Mouse (Mus musculus): Measurements from ENCODE around the gene Ints1. TPM values are rescaled to one million over a fixed set of nuclear protein-coding genes. Genes with fewer than 3 reads are reported as not detected.
A peak's percentile ranks its signal among the peaks of the same experiment; 100 is the strongest.

Ints1 gene
- polyA plus RNA-seq, 1 experiment from 2014 or later, result 22.2 TPM

- no peak overlapping the region for H3K9ac ChIP-seq
- 90% methylated on average over 9 of the region's 9 CpGs for WGBS
- ATAC-seq, result no peak
- H3K4me1 ChIP-seq (replicated peaks), result peaks cover 54% of the 10 kb centered on the region
- no peaks in the 10 kb centered on the region for H3K9me3 ChIP-seq
- no peak overlapping the region for H3K4me2 ChIP-seq (replicated peaks)
- peaks cover 14% of the 10 kb centered on the region for H3K36me3 ChIP-seq
- no peaks in the 10 kb centered on the region for H3K27me3 ChIP-seq (replicated peaks)
- no peak overlapping the region for H3K27ac ChIP-seq
- H3K4me3 ChIP-seq (replicated peaks), result no peak overlapping the region
These were observed 23.6 kb upstream of the Ints1 start for GRCm38 (mm10) chr5:139799041-139799440.

GRCm38 (mm10) chr5:139798168-139798900 is 22.9 kb upstream of the Ints1 start:
- H3K36me3 ChIP-seq, result peaks cover 14% of the 10 kb centered on the region
- peak overlapping the region; percentile 5; the same call in 1 of the 2 replicates for H3K9ac ChIP-seq
- ATAC-seq, result no peak
- H3K4me1 ChIP-seq (replicated peaks), result peaks cover 54% of the 10 kb centered on the region
- no peak overlapping the region for H3K27ac ChIP-seq
- no peak overlapping the region for H3K4me3 ChIP-seq (replicated peaks)
- 45% methylated on average over 12 of the region's 12 CpGs for WGBS
- peak overlapping the region; percentile 55; the same call in 1 of the 2 replicates for H3K4me2 ChIP-seq (replicated peaks)
- no peaks in the 10 kb centered on the region for H3K9me3 ChIP-seq
- no peaks in the 10 kb centered on the region for H3K27me3 ChIP-seq (replicated peaks)

GRCm38 (mm10) chr5:139797473-139798167 is 22.1 kb upstream of the Ints1 start:
- peak overlapping the region; percentile 55 for H3K4me2 ChIP-seq (replicated peaks)
- H3K27ac ChIP-seq, result peak overlapping the region; percentile 83
- H3K4me1 ChIP-seq (replicated peaks), result peaks cover 55% of the 10 kb centered on the region
- ATAC-seq, result 0 out of 2 replicates have a peak, but pooled peaks have one; percentile 5
- 33% methylated on average over 11 of the region's 11 CpGs for WGBS
- peak overlapping the region; percentile 23; the same call in 1 of the 2 replicates for H3K9ac ChIP-seq
- peak overlapping the region; percentile 20; the same call in 1 of the 2 replicates for H3K4me3 ChIP-seq (replicated peaks)
- no peaks in the 10 kb centered on the region for H3K9me3 ChIP-seq
- H3K36me3 ChIP-seq, result peaks cover 14% of the 10 kb centered on the region
- H3K27me3 ChIP-seq (replicated peaks), result no peaks in the 10 kb centered on the region

DNA sequence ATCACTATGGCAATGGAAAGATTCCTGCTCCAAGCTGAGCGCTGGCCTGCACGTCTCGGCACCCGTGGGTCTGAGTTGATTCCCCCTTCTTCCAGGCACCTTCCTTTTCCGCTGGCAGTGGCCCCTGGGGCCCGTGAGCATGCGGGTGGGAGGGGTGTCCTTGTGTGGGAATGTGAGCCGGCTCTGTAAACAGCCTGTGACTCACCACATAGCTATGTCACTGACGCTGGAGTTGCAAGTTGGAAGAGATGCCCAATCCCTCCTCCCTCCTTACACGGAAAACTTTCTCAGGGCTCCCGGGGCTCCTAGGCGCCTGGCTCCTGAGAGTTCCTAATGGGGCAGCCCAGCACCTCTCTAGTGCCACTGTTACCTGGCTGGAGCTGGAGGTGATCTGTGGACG is 21.4 kb upstream of the Ints1 start:
- H3K27ac ChIP-seq, result peak overlapping the region; percentile 83
- WGBS, result 7% methylated on average over 13 of the region's 13 CpGs
- H3K4me3 ChIP-seq (replicated peaks), result peak overlapping the region; percentile 20
- peak overlapping the region; percentile 34 for H3K9ac ChIP-seq
- H3K9me3 ChIP-seq, result no peaks in the 10 kb centered on the region
- ATAC-seq, result peak; percentile 67
- H3K4me2 ChIP-seq (replicated peaks), result peak overlapping the region; percentile 55
- H3K36me3 ChIP-seq, result peaks cover 14% of the 10 kb centered on the region
- peaks cover 62% of the 10 kb centered on the region for H3K4me1 ChIP-seq (replicated peaks)
- no peaks in the 10 kb centered on the region for H3K27me3 ChIP-seq (replicated peaks)

DNA sequence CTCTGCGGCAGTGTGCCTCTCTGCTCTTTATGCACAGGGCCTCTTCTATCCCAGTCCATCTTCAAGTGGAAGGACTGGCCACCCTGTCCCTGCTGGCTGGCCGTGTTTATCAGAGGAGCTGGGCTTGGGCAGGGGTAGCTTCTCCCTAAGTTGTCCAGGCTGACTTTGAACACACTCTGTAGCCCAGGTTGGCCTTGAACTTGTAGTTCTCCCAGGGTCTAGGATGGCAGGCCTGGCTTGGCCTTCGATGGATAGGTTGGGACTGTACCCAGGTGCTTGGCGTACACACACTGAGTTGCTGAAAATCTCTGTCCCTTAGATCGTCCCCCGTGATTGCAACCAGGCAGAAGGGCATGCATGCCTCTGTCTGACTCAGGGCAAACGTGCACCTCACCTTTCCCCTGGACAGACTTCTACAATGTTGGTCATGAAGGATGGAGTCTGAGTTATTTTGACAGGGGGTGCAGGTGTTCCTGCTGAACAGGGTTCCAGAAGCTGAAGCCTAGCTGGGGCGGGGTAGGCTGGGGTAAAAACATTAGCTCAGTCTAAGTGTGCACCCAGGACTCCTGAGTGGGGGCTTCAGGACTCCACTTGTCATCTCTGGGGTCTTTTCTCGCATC is 20.6 kb upstream of the Ints1 start:
- Histone ChIP-seq H3K4me3 (replicated peaks) (no peak overlapping the region), H3K9me3 (no peaks in the 10 kb centered on the region), H3K9ac (no peak overlapping the region), H3K27ac (peak overlapping the region; percentile 64; the same call in 1 of the 2 replicates), H3K27me3 (replicated peaks) (no peaks in the 10 kb centered on the region), H3K36me3 (peaks cover 14% of the 10 kb centered on the region), H3K4me1 (replicated peaks) (peaks cover 63% of the 10 kb centered on the region), H3K4me2 (replicated peaks) (peak overlapping the region; percentile 55; the same call in 1 of the 2 replicates)
- ATAC-seq, result no peak
- 74% methylated on average over 9 of the region's 9 CpGs for WGBS

- Histone ChIP-seq H3K27me3 (replicated peaks) (no peaks in the 10 kb centered on the region), H3K27ac (no peak overlapping the region), H3K4me1 (replicated peaks) (peaks cover 67% of the 10 kb centered on the region), H3K4me2 (replicated peaks) (no peak overlapping the region), H3K36me3 (peaks cover 4% of the 10 kb centered on the region; the same call in 1 of the 2 replicates), H3K9me3 (no peaks in the 10 kb centered on the region), H3K9ac (no peak overlapping the region), H3K4me3 (replicated peaks) (no peak overlapping the region)
- WGBS, result 62% methylated on average over 10 of the region's 10 CpGs
- no peak for ATAC-seq
These were observed 19.5 kb upstream of the Ints1 start for GRCm38 (mm10) chr5:139794938-139795337.

DNA sequence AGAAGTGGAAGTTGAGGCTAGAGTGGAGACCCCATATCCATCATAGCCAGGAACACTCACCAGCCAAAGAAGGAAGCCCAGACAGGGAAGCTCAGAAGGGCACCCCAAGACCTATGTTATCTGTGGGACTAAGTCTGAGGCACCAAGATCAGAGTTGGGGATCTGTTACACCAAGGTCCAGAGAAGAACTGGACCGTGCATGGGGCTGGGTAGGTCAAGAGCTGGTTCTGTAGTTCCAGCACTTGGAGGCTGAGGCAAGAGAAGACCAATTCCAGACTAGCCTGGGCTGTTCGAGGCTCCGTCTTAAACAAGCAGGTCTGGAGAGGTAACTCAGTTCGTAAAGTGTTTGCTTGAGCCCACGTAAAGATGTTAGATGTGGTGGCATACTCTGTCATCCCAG is 18.7 kb upstream of the Ints1 start:
- 74% methylated on average over 5 of the region's 5 CpGs for WGBS
- Histone ChIP-seq H3K36me3 (no peaks in the 10 kb centered on the region), H3K27ac (peak overlapping the region; percentile 88; the same call in 1 of the 2 replicates), H3K4me1 (replicated peaks) (peaks cover 67% of the 10 kb centered on the region), H3K9me3 (no peaks in the 10 kb centered on the region), H3K4me3 (replicated peaks) (peak overlapping the region; percentile 78), H3K27me3 (replicated peaks) (no peaks in the 10 kb centered on the region), H3K9ac (no peak overlapping the region), H3K4me2 (replicated peaks) (peak overlapping the region; percentile 97)
- ATAC-seq, result no peak

DNA sequence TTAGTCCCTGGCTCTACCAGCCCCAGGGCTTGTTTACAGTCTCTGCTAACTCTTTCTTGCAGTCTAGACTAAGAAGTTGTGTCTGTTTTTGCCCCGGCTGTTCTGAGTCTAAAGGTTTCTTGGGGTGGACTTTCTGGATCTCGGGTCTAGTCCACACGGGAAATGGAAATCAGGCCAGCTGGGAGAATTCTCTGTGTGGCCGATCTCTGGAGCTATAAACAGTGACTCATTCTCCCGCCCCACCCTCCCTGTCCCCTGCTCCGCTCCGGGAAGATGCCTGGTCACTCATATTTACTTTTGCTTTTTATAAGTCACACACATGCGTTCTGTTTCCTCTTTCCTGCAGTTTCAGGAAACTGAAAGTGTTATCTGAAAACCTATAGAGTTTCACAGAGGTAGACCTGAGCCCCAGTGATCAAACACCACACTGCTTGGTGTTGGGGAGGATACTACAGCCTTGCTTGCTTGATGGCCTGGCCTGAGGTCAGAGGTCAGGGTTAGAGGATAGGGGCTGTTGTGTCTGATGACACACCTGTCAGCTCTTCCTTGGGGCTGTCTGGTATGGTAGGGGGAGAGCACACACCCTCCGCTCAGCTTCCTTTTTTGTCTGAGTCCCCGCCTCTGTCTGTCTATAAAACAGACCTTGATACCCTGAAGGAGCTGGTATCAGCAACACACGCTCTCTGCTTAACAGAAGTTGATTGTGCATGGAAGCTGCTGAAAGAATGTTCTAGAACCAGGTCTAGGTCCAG is 18.0 kb upstream of the Ints1 start:
- Histone ChIP-seq H3K9ac (peak overlapping the region; percentile 36; the same call in 1 of the 2 replicates), H3K4me3 (replicated peaks) (peak overlapping the region; percentile 78), H3K36me3 (no peaks in the 10 kb centered on the region), H3K9me3 (no peaks in the 10 kb centered on the region), H3K27me3 (replicated peaks) (no peaks in the 10 kb centered on the region), H3K4me2 (replicated peaks) (peak overlapping the region; percentile 97), H3K4me1 (replicated peaks) (peaks cover 65% of the 10 kb centered on the region), H3K27ac (peak overlapping the region; percentile 88)
- 14% methylated on average over 11 of the region's 11 CpGs for WGBS
- peak; percentile 39 for ATAC-seq

- H3K4me2 ChIP-seq (replicated peaks), result peak overlapping the region; percentile 97
- no peaks in the 10 kb centered on the region for H3K27me3 ChIP-seq (replicated peaks)
- peaks cover 60% of the 10 kb centered on the region for H3K4me1 ChIP-seq (replicated peaks)
- no peaks in the 10 kb centered on the region for H3K9me3 ChIP-seq
- no peak for ATAC-seq
- H3K27ac ChIP-seq, result peak overlapping the region; percentile 87
- H3K9ac ChIP-seq, result no peak overlapping the region
- WGBS, result 23% methylated on average over 3 of the region's 3 CpGs
- H3K36me3 ChIP-seq, result no peaks in the 10 kb centered on the region
- H3K4me3 ChIP-seq (replicated peaks), result peak overlapping the region; percentile 78
These were observed 17.5 kb upstream of the Ints1 start for GRCm38 (mm10) chr5:139792966-139793337.

- Histone ChIP-seq H3K36me3 (no peaks in the 10 kb centered on the region), H3K9ac (peak overlapping the region; percentile 68), H3K27me3 (replicated peaks) (no peaks in the 10 kb centered on the region), H3K9me3 (no peaks in the 10 kb centered on the region), H3K27ac (peak overlapping the region; percentile 90), H3K4me2 (replicated peaks) (peak overlapping the region; percentile 97), H3K4me1 (replicated peaks) (peaks cover 53% of the 10 kb centered on the region), H3K4me3 (replicated peaks) (peak overlapping the region; percentile 78)
- WGBS, result 14% methylated on average over 11 of the region's 11 CpGs
- no peak for ATAC-seq
These were observed 16.8 kb upstream of the Ints1 start for GRCm38 (mm10) chr5:139792159-139792775.
